Mouse (Mus musculus) small intestine, adult 2 months (tissue): ENCODE results near the gene Hapln1.

Experiments
- CTCF ChIP-seq: fragments of 200-500 bp; IDR thresholded peaks from 2 replicates; pipeline ENCODE4 v1.5.1; 2012; ENCODE audit warnings: low read depth, mild to moderate bottlenecking, control low read depth, inconsistent platforms, low read length, moderate library complexity, mixed read lengths; ENCODE audit not compliant: insufficient replicate concordance, insufficient read length; ENCODE audit errors: extremely low read depth
- POLR2A ChIP-seq: fragments of 200-500 bp; IDR thresholded peaks from 2 replicates; pipeline ENCODE4 v1.6.1; 2012; ENCODE audit warnings: low read depth, mild to moderate bottlenecking, control low read depth, inconsistent platforms, low read length, moderate library complexity

DNA sequence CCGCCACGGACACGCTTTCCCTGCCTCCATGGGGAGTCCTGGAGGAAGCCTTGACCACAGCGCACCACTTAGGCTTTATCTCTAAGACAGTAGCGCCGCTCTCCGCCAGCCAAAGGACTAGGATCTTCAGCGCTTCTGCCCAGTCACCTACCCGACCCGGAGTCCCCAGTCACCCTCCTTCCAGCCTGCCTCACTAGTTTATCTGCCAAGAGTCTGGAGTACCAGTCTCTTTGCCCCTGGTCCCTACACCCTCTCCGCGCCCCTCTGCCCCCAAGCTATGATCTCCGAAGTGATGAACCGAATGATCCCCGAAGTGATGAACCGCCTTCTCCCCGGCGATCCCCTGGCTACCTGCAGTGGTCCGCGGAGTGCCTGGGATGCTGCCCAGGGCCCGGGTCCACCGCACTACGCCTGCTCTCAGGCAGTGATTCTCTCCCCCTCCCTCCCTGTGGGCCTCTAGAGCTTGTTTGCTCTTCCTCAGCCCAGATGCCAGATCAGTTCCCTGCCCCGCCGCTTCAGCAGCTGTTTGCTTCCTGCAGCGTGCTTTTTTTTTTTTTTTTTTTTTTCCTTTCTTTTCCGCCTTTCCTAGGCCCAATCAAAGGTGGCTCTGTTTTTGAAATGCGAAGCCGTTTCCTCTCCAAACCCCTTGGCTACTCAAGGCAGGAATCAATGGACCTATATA lies at the start of gene Hapln1:
- TF ChIP-seq POLR2A (no peak), CTCF (no peak)
